Mouse (Mus musculus) hindbrain, embryonic 16.5 days (tissue): ENCODE data around the gene Fbxo3. TPM values are rescaled to one million over a fixed set of nuclear protein-coding genes. Genes with fewer than 3 reads are reported as not detected.

ENCODE experiments used
- ATAC-seq: fragments of 200-750 bp; cut with Nextera tagmentation; 2 replicates; pipeline ENCODE4 v1.8.0; 2017; ENCODE audit warnings: moderate TSS enrichment, moderate library complexity
- H3K27ac ChIP-seq: fragments of 300-500 bp; sonication (generic); 2 replicates; pipeline ENCODE4 v1.5.1; 2014; ENCODE audit warnings: low read depth, mild to moderate bottlenecking, control low read depth, low read length, moderate library complexity
- H3K27me3 ChIP-seq: fragments of 300-500 bp; sonication (generic); replicated peaks from 2 replicates; pipeline ENCODE4 v1.6.1; 2014; ENCODE audit warnings: low read length; ENCODE audit not compliant: control insufficient read depth, insufficient read depth
- H3K36me3 ChIP-seq: fragments of 300-500 bp; sonication (generic); 2 replicates; pipeline ENCODE4 v1.6.1; 2014; ENCODE audit warnings: mild to moderate bottlenecking, low read length, moderate library complexity, mixed read lengths; ENCODE audit not compliant: control insufficient read depth, insufficient read depth
- H3K4me1 ChIP-seq: fragments of 300-500 bp; sonication (generic); 2 replicates; pipeline ENCODE4 v1.6.1; 2014; ENCODE audit warnings: low read depth, low read length; ENCODE audit not compliant: control insufficient read depth, insufficient read depth
- H3K4me2 ChIP-seq: fragments of 300-500 bp; sonication (generic); 2 replicates; pipeline ENCODE4 v1.6.1; 2014; ENCODE audit warnings: mild to moderate bottlenecking, low read length, control low read depth, moderate library complexity
- H3K4me3 ChIP-seq: fragments of 300-500 bp; sonication (generic); 2 replicates; pipeline ENCODE4 v1.5.1; 2014; ENCODE audit warnings: mild to moderate bottlenecking, low read length, control low read depth, moderate library complexity
- H3K9ac ChIP-seq: fragments of 300-500 bp; sonication (generic); 2 replicates; pipeline ENCODE4 v1.6.1; 2014; ENCODE audit warnings: low read depth, mild to moderate bottlenecking, control low read depth, low read length, moderate library complexity
- H3K9me3 ChIP-seq: fragments of 300-500 bp; sonication (generic); 2 replicates; pipeline ENCODE4 v1.6.1; 2014; ENCODE audit warnings: mild to moderate bottlenecking, low read length, moderate library complexity; ENCODE audit not compliant: control insufficient read depth
- WGBS: fragments of 180-500 bp; shearing (Covaris S2); extraction: QIAGEN DNeasy Blood & Tissue Kit; methylation state at CpG from one replicate; pipeline ENCODE4 v1.1.7; 2014; 5-methylcytosine and 5-hydroxymethylcytosine counted together
- polyA plus RNA-seq: library from polyadenylated mRNA; unstranded; fragments of >200 nt; fragmentation: Nextera tagmentation; extraction: Ambion mirVana; gene quantifications from 2 replicates; pipeline ENCODE4 v1.2.1, GENCODE M21; 2015

Fbxo3 gene
- polyA plus RNA-seq, 1 experiment from 2014 or later, result 77.8 TPM

- H3K9ac ChIP-seq, result no peak overlapping the region
- 86% methylated on average over 3 of the region's 3 CpGs for WGBS
- peaks cover 12% of the 10 kb centered on the region for H3K4me1 ChIP-seq
- H3K27ac ChIP-seq, result no peak overlapping the region
- no peak for ATAC-seq
- H3K36me3 ChIP-seq, result peaks cover 12% of the 10 kb centered on the region
- no peak overlapping the region for H3K4me2 ChIP-seq
- H3K27me3 ChIP-seq, result no peaks in the 10 kb centered on the region
- no peaks in the 10 kb centered on the region for H3K9me3 ChIP-seq
- H3K4me3 ChIP-seq, result no peak overlapping the region
Observed at GRCm38 (mm10) chr2:104032056-104032455, 4.5 kb downstream of the Fbxo3 start.

DNA sequence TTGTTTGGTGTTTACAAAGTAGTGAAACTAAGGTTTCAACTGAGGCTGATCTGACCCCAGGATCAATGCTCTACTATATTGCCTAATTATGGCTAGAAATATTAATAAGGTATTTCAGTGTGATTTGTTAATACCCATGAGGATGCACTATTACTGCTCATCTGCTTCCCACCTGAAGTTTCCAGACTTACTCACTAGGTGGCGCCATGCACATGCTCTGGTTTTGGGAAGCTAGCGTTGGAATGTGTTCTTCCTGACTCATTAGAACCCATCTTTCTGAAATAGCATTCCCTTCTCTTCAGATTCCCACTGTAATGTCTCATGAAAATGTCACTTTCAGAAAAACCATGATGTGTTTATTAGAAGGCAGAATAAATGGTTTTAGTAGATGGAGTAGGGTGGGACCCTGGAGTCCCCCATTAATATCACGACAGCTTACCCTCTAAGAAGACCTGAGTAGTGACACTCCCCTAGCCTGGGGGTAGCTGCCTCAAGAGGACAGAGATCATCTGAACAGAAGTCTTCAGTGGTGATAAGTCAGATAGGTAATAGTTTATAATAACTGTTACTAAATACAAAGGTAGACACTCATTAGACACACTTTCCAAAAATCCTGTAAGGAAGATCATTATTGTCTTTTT, 7.4 kb downstream of the Fbxo3 start:
- WGBS, result 35% methylated on average over 3 of the region's 3 CpGs
- no peak overlapping the region for H3K27ac ChIP-seq
- H3K4me2 ChIP-seq, result no peak overlapping the region
- ATAC-seq, result peak; percentile 66
- no peaks in the 10 kb centered on the region for H3K27me3 ChIP-seq
- H3K4me1 ChIP-seq, result no peaks in the 10 kb centered on the region; the same call in 1 of the 2 replicates
- H3K9ac ChIP-seq, result no peak overlapping the region
- H3K36me3 ChIP-seq, result peaks cover 12% of the 10 kb centered on the region
- no peak overlapping the region for H3K4me3 ChIP-seq
- no peaks in the 10 kb centered on the region for H3K9me3 ChIP-seq

- ATAC-seq, result no peak
- Histone ChIP-seq H3K27me3 (no peaks in the 10 kb centered on the region), H3K27ac (no peak overlapping the region), H3K36me3 (peaks cover 15% of the 10 kb centered on the region), H3K4me2 (no peak overlapping the region), H3K4me3 (no peak overlapping the region), H3K4me1 (no peaks in the 10 kb centered on the region), H3K9ac (no peak overlapping the region), H3K9me3 (no peaks in the 10 kb centered on the region)
- 84% methylated on average over 6 of the region's 6 CpGs for WGBS
Observed at GRCm38 (mm10) chr2:104035595-104035994, 8.1 kb downstream of the Fbxo3 start.

DNA sequence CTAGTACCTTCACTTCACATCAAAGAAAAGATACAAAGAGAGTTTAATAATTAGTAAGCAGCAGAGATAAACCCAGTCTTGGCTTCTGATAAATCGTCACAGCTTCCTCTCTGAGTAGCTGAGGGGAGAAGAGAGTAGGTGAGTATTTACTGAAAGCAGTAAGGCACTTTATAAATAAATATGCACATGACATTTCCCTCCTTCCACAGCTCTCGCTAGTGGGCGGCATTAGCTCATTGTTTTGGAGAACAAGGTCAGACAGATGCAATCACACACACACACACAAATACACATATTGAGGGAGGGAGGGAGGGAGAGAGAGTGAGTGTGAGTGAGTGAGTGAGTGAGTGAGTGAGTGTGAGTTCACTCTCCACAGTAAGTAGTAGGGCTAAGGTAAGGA, 8.8 kb downstream of the Fbxo3 start:
- Histone ChIP-seq H3K9ac (no peak overlapping the region), H3K4me3 (no peak overlapping the region), H3K4me1 (no peaks in the 10 kb centered on the region), H3K4me2 (no peak overlapping the region), H3K9me3 (no peaks in the 10 kb centered on the region), H3K27me3 (no peaks in the 10 kb centered on the region), H3K36me3 (peaks cover 18% of the 10 kb centered on the region), H3K27ac (no peak overlapping the region)
- WGBS, result 66% methylated on average over 3 of the region's 3 CpGs
- ATAC-seq, result no peak

DNA sequence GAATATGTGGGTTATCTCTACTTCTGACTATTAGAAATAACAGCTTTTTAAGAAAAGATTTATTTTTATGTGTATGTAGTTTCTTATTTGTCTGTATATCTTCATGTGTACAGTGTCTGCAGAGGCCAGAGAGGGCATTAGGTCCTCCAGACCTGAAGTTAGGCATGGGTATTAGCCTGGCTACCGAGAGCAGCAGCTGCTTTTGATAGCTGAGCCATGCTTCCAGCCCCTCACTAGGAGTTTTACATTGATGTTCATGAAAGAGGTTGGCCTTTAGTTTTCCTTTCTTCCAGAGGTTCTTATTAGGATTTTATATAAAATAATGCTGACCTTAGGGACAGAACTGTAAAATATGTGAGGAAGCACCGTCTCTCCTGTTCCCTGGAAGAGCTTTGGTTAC, 10.7 kb downstream of the Fbxo3 start:
- Histone ChIP-seq H3K36me3 (peaks cover 18% of the 10 kb centered on the region), H3K27me3 (no peaks in the 10 kb centered on the region), H3K4me3 (no peak overlapping the region), H3K9me3 (no peaks in the 10 kb centered on the region), H3K27ac (no peak overlapping the region), H3K9ac (no peak overlapping the region), H3K4me1 (no peaks in the 10 kb centered on the region), H3K4me2 (no peak overlapping the region)
- ATAC-seq, result no peak
- WGBS, result 48% methylated on average over 2 of the region's 2 CpGs

DNA sequence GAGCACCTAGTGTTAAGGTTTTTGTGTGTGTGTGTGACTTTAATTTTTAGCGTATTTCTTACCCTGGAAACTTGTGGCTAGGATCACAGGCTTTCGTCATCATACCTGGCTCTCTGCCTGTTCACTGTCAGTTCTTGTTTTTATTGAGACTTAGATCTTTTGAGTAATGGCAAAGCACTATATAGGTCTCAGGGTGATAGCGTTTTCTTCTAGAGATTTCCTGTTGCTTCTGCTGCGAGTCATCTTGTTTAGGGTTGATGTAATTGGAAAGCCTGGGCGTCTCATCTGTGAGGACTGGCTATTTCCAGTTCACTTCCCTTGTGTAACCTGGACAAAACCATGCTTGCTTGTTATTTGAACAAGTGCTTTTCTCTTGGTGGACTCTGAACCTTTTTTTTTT, 14.1 kb downstream of the Fbxo3 start:
- Histone ChIP-seq H3K4me1 (no peaks in the 10 kb centered on the region), H3K9me3 (no peaks in the 10 kb centered on the region), H3K27me3 (no peaks in the 10 kb centered on the region), H3K4me2 (no peak overlapping the region), H3K9ac (no peak overlapping the region), H3K4me3 (no peak overlapping the region), H3K36me3 (peaks cover 9% of the 10 kb centered on the region; the same call in 1 of the 2 replicates), H3K27ac (no peak overlapping the region)
- no peak for ATAC-seq
- 79% methylated on average over 5 of the region's 5 CpGs for WGBS

- 97% methylated on average over 15 of the region's 15 CpGs for WGBS
- H3K36me3 ChIP-seq, result peaks cover 9% of the 10 kb centered on the region; the same call in 1 of the 2 replicates
- ATAC-seq, result no peak
- no peak overlapping the region for H3K9ac ChIP-seq
- no peaks in the 10 kb centered on the region for H3K27me3 ChIP-seq
- H3K27ac ChIP-seq, result no peak overlapping the region
- no peak overlapping the region for H3K4me3 ChIP-seq
- no peaks in the 10 kb centered on the region for H3K9me3 ChIP-seq
- no peak overlapping the region for H3K4me2 ChIP-seq
- H3K4me1 ChIP-seq, result no peaks in the 10 kb centered on the region
Observed at GRCm38 (mm10) chr2:104042766-104043165, 15.2 kb downstream of the Fbxo3 start.

GRCm38 (mm10) chr2:104043624-104044478, 16.3 kb downstream of the Fbxo3 start:
- 53% methylated on average over 5 of the region's 5 CpGs for WGBS
- no peak overlapping the region for H3K9ac ChIP-seq
- ATAC-seq, result no peak
- H3K36me3 ChIP-seq, result peaks cover 9% of the 10 kb centered on the region; the same call in 1 of the 2 replicates
- no peaks in the 10 kb centered on the region for H3K4me1 ChIP-seq
- no peaks in the 10 kb centered on the region for H3K27me3 ChIP-seq
- H3K9me3 ChIP-seq, result no peaks in the 10 kb centered on the region
- H3K27ac ChIP-seq, result no peak overlapping the region
- H3K4me2 ChIP-seq, result no peak overlapping the region
- no peak overlapping the region for H3K4me3 ChIP-seq

- Histone ChIP-seq H3K4me3 (no peak overlapping the region), H3K4me2 (no peak overlapping the region), H3K4me1 (no peaks in the 10 kb centered on the region), H3K27me3 (no peaks in the 10 kb centered on the region), H3K9me3 (no peaks in the 10 kb centered on the region), H3K36me3 (peaks cover 9% of the 10 kb centered on the region; the same call in 1 of the 2 replicates), H3K27ac (no peak overlapping the region), H3K9ac (no peak overlapping the region)
- 82% methylated on average over 1 of the region's 1 CpGs for WGBS
- ATAC-seq, result no peak
Observed at GRCm38 (mm10) chr2:104044479-104045080, 17.1 kb downstream of the Fbxo3 start.
